Mouse (Mus musculus): Measurements from ENCODE around the gene Copz2. TPM values are rescaled to one million over a fixed set of nuclear protein-coding genes. Genes with fewer than 3 reads are reported as not detected.

The Copz2 gene
- polyA plus RNA-seq, 1 experiment: 120 TPM

- TF ChIP-seq CEBPB (IDR thresholded peaks at IDR 0.05; ENCODE audit: insufficient read depth, poor library complexity, severe bottlenecking) (no peak), POLR2AphosphoS2 (IDR thresholded peaks at IDR 0.05; ENCODE audit: insufficient read length, low read depth) (no peak), REST (IDR thresholded peaks at IDR 0.05; ENCODE audit: insufficient read depth, insufficient read length) (no peak), MYOG (IDR thresholded peaks at IDR 0.05; ENCODE audit: control insufficient read depth in 1 of 3, insufficient read depth in 1 of 3, insufficient read length in 2 of 3, low read depth in 2 of 3) (no peak), MAX (IDR thresholded peaks at IDR 0.05; ENCODE audit: low read depth) (no peak), MYOD1 (IDR thresholded peaks at IDR 0.05; ENCODE audit: control insufficient read depth in 1 of 3, insufficient read length in 2 of 3, low read depth in 2 of 3) (no peak), POLR2A (IDR thresholded peaks at IDR 0.05; ENCODE audit: insufficient read length, low read depth) (no peak), USF1 (IDR thresholded peaks at IDR 0.05; ENCODE audit: low read depth) (no peak), TCF12 (IDR thresholded peaks at IDR 0.05; ENCODE audit: insufficient read depth, poor library complexity, severe bottlenecking) (no peak), TCF3 (IDR thresholded peaks at IDR 0.05; ENCODE audit: insufficient read length, low read depth) (no peak), SRF (IDR thresholded peaks at IDR 0.05; ENCODE audit: control insufficient read depth, insufficient read length, low read depth) (no peak), E2F4 (IDR thresholded peaks at IDR 0.05; ENCODE audit: insufficient read depth) (no peak)
- Histone ChIP-seq H3K27me3 (ENCODE audit: control insufficient read depth, insufficient read depth, insufficient read length) (no peaks in the 10 kb centered on the region), H3K4me2 (ENCODE audit: low read depth) (peak overlapping the region; percentile 85), H3ac (ENCODE audit: control insufficient read depth, insufficient read length) (peak overlapping the region; percentile 77), H3K79me2 (ENCODE audit: control insufficient read depth, insufficient read depth) (peaks cover 37% of the 10 kb centered on the region), H3K36me3 (ENCODE audit: control insufficient read depth, insufficient read depth) (peaks cover 8% of the 10 kb centered on the region), H3K4me3 (peak overlapping the region; percentile 93)
Observed at GRCm38 (mm10) chr11:96830539-96831216, 19.0 kb upstream of the Copz2 start.

- TF ChIP-seq USF1 (IDR thresholded peaks at IDR 0.05; ENCODE audit: low read depth) (no peak), TCF12 (IDR thresholded peaks at IDR 0.05; ENCODE audit: insufficient read depth, poor library complexity, severe bottlenecking) (no peak), CEBPB (IDR thresholded peaks at IDR 0.05; ENCODE audit: insufficient read depth, poor library complexity, severe bottlenecking) (no peak), MYOG (IDR thresholded peaks at IDR 0.05; ENCODE audit: control insufficient read depth in 1 of 3, insufficient read depth in 1 of 3, insufficient read length in 2 of 3, low read depth in 2 of 3) (no peak), MAX (IDR thresholded peaks at IDR 0.05; ENCODE audit: low read depth) (no peak), E2F4 (IDR thresholded peaks at IDR 0.05; ENCODE audit: insufficient read depth) (no peak), POLR2A (IDR thresholded peaks at IDR 0.05; ENCODE audit: insufficient read length, low read depth) (no peak), MYOD1 (IDR thresholded peaks at IDR 0.05; ENCODE audit: control insufficient read depth in 1 of 3, insufficient read length in 2 of 3, low read depth in 2 of 3) (no peak)
- Histone ChIP-seq H3K27me3 (ENCODE audit: control insufficient read depth, insufficient read depth, insufficient read length) (no peaks in the 10 kb centered on the region), H3K4me3 (no peak overlapping the region), H3K79me2 (ENCODE audit: control insufficient read depth, insufficient read depth) (peaks cover 28% of the 10 kb centered on the region), H3K4me2 (ENCODE audit: low read depth) (no peak overlapping the region), H3K36me3 (ENCODE audit: control insufficient read depth, insufficient read depth) (peaks cover 2% of the 10 kb centered on the region), H3ac (ENCODE audit: control insufficient read depth, insufficient read length) (no peak overlapping the region)
Observed at GRCm38 (mm10) chr11:96831516-96831915, 18.2 kb upstream of the Copz2 start.

- Histone ChIP-seq H3K79me2 (ENCODE audit: control insufficient read depth, insufficient read depth) (peaks cover 18% of the 10 kb centered on the region), H3ac (ENCODE audit: control insufficient read depth, insufficient read length) (no peak overlapping the region), H3K4me2 (ENCODE audit: low read depth) (no peak overlapping the region), H3K27me3 (ENCODE audit: control insufficient read depth, insufficient read depth, insufficient read length) (no peaks in the 10 kb centered on the region), H3K36me3 (ENCODE audit: control insufficient read depth, insufficient read depth) (no peaks in the 10 kb centered on the region), H3K4me3 (no peak overlapping the region)
- TF ChIP-seq MAX (IDR thresholded peaks at IDR 0.05; ENCODE audit: low read depth): no peak
- no peak for TF ChIP-seq POLR2AphosphoS2 (IDR thresholded peaks at IDR 0.05; ENCODE audit: insufficient read length, low read depth)
- TF ChIP-seq CEBPB (IDR thresholded peaks at IDR 0.05; ENCODE audit: insufficient read depth, poor library complexity, severe bottlenecking): no peak
- TF ChIP-seq MYOG (IDR thresholded peaks at IDR 0.05; ENCODE audit: control insufficient read depth in 1 of 3, insufficient read depth in 1 of 3, insufficient read length in 2 of 3, low read depth in 2 of 3): no peak
- no peak for TF ChIP-seq E2F4 (IDR thresholded peaks at IDR 0.05; ENCODE audit: insufficient read depth)
- TF ChIP-seq SRF (IDR thresholded peaks at IDR 0.05; ENCODE audit: control insufficient read depth, insufficient read length, low read depth): no peak
- no peak for TF ChIP-seq USF1 (IDR thresholded peaks at IDR 0.05; ENCODE audit: low read depth)
- TF ChIP-seq MYOD1 (IDR thresholded peaks at IDR 0.05; ENCODE audit: control insufficient read depth in 1 of 3, insufficient read length in 2 of 3, low read depth in 2 of 3): no peak
- TF ChIP-seq POLR2A (IDR thresholded peaks at IDR 0.05; ENCODE audit: insufficient read length, low read depth): no peak
- no peak for TF ChIP-seq TCF12 (IDR thresholded peaks at IDR 0.05; ENCODE audit: insufficient read depth, poor library complexity, severe bottlenecking)
- no peak for TF ChIP-seq REST (IDR thresholded peaks at IDR 0.05; ENCODE audit: insufficient read depth, insufficient read length)
- TF ChIP-seq TCF3 (IDR thresholded peaks at IDR 0.05; ENCODE audit: insufficient read length, low read depth): no peak
Observed at GRCm38 (mm10) chr11:96832541-96832940, 17.1 kb upstream of the Copz2 start.

- no peaks in the 10 kb centered on the region for H3K36me3 ChIP-seq (ENCODE audit: control insufficient read depth, insufficient read depth)
- H3K4me2 ChIP-seq (ENCODE audit: low read depth): no peak overlapping the region
- H3K4me3 ChIP-seq: no peak overlapping the region
- no peak overlapping the region for H3ac ChIP-seq (ENCODE audit: control insufficient read depth, insufficient read length)
- H3K27me3 ChIP-seq (ENCODE audit: control insufficient read depth, insufficient read depth, insufficient read length): no peaks in the 10 kb centered on the region
- H3K79me2 ChIP-seq (ENCODE audit: control insufficient read depth, insufficient read depth): peaks cover 14% of the 10 kb centered on the region
- TF ChIP-seq POLR2AphosphoS2 (IDR thresholded peaks at IDR 0.05; ENCODE audit: insufficient read length, low read depth) (no peak), USF1 (IDR thresholded peaks at IDR 0.05; ENCODE audit: low read depth) (no peak)
Observed at GRCm38 (mm10) chr11:96832973-96833372, 16.7 kb upstream of the Copz2 start.

GRCm38 (mm10) chr11:96834127-96834526 lies 15.5 kb upstream of the Copz2 start:
- Histone ChIP-seq H3K27me3 (ENCODE audit: control insufficient read depth, insufficient read depth, insufficient read length) (no peaks in the 10 kb centered on the region), H3K79me2 (ENCODE audit: control insufficient read depth, insufficient read depth) (peaks cover 2% of the 10 kb centered on the region), H3K4me3 (no peak overlapping the region), H3K4me2 (ENCODE audit: low read depth) (no peak overlapping the region), H3K36me3 (ENCODE audit: control insufficient read depth, insufficient read depth) (no peaks in the 10 kb centered on the region), H3ac (ENCODE audit: control insufficient read depth, insufficient read length) (no peak overlapping the region)
- no peak for TF ChIP-seq POLR2AphosphoS2 (IDR thresholded peaks at IDR 0.05; ENCODE audit: insufficient read length, low read depth)
- no peak for TF ChIP-seq MYOD1 (IDR thresholded peaks at IDR 0.05; ENCODE audit: control insufficient read depth in 1 of 3, insufficient read length in 2 of 3, low read depth in 2 of 3)
- no peak for TF ChIP-seq CEBPB (IDR thresholded peaks at IDR 0.05; ENCODE audit: insufficient read depth, poor library complexity, severe bottlenecking)
- TF ChIP-seq MYOG (IDR thresholded peaks at IDR 0.05; ENCODE audit: control insufficient read depth in 1 of 3, insufficient read depth in 1 of 3, insufficient read length in 2 of 3, low read depth in 2 of 3): no peak
- TF ChIP-seq TCF12 (IDR thresholded peaks at IDR 0.05; ENCODE audit: insufficient read depth, poor library complexity, severe bottlenecking): no peak
- no peak for TF ChIP-seq REST (IDR thresholded peaks at IDR 0.05; ENCODE audit: insufficient read depth, insufficient read length)
- TF ChIP-seq POLR2A (IDR thresholded peaks at IDR 0.05; ENCODE audit: insufficient read length, low read depth): no peak
- no peak for TF ChIP-seq SRF (IDR thresholded peaks at IDR 0.05; ENCODE audit: control insufficient read depth, insufficient read length, low read depth)
- TF ChIP-seq USF1 (IDR thresholded peaks at IDR 0.05; ENCODE audit: low read depth): no peak
- TF ChIP-seq E2F4 (IDR thresholded peaks at IDR 0.05; ENCODE audit: insufficient read depth): no peak
- no peak for TF ChIP-seq TCF3 (IDR thresholded peaks at IDR 0.05; ENCODE audit: insufficient read length, low read depth)
- no peak for TF ChIP-seq MAX (IDR thresholded peaks at IDR 0.05; ENCODE audit: low read depth)
